Mouse (Mus musculus) macrophage (primary cell): Measurements from ENCODE around the gene Pcx. TPM values are rescaled to one million over a fixed set of nuclear protein-coding genes. Genes with fewer than 3 reads are reported as not detected.

ENCODE experiments used
- H3K27ac ChIP-seq: fragments of 350-480 bp; formaldehyde crosslinking; 2 replicates; pipeline ENCODE4 v1.9.0; 2021
- H3K36me3 ChIP-seq: fragments of 350-480 bp; formaldehyde crosslinking; 2 replicates; pipeline ENCODE4 v1.9.0; 2021; ENCODE audit errors: inconsistent target
- H3K4me3 ChIP-seq: fragments of 350-480 bp; formaldehyde crosslinking; 2 replicates; pipeline ENCODE4 v1.9.0; 2021; ENCODE audit errors: inconsistent target
- H3K79me2 ChIP-seq: fragments of 350-480 bp; formaldehyde crosslinking; 2 replicates; pipeline ENCODE4 v1.9.0; 2021; ENCODE audit errors: inconsistent target
- WGBS: methylation state at CpG from one replicate; pipeline ENCODE4 v1.1.7; 2026; ENCODE audit warnings: inconsistent platforms; ENCODE audit not compliant: missing documents; 5-methylcytosine and 5-hydroxymethylcytosine counted together
- polyA plus RNA-seq: library from polyadenylated mRNA; stranded (reverse); fragments of 250-400 nt; gene quantifications from 3 replicates; pipeline ENCODE4 v1.2.4, GENCODE M21; 2018; ENCODE audit warnings: inconsistent platforms

Gene Pcx
- polyA plus RNA-seq, 1 experiment from 2014 or later = 0.49 TPM

GRCm38 (mm10) chr19:4623419-4623818 lies 113.1 kb downstream of the Pcx start:
- H3K79me2 ChIP-seq = peaks cover 10% of the 10 kb centered on the region; the same call in 1 of the 2 replicates
- WGBS = 97% methylated on average over 9 of the region's 9 CpGs
- H3K36me3 ChIP-seq = peaks cover 15% of the 10 kb centered on the region; the same call in 1 of the 2 replicates
- no peak overlapping the region for H3K27ac ChIP-seq
- H3K4me3 ChIP-seq = no peak overlapping the region

- Histone ChIP-seq H3K79me2 (peaks cover 10% of the 10 kb centered on the region; the same call in 1 of the 2 replicates), H3K27ac (no peak overlapping the region), H3K4me3 (no peak overlapping the region), H3K36me3 (peaks cover 15% of the 10 kb centered on the region; the same call in 1 of the 2 replicates)
- WGBS = 94% methylated on average over 11 of the region's 12 CpGs
These were observed 113.7 kb downstream of the Pcx start for GRCm38 (mm10) chr19:4624006-4624405.

GRCm38 (mm10) chr19:4624406-4625178 lies 114.3 kb downstream of the Pcx start:
- WGBS = 52% methylated on average over 4 of the region's 4 CpGs
- H3K27ac ChIP-seq = peak overlapping the region; percentile 22; the same call in 1 of the 2 replicates
- peaks cover 10% of the 10 kb centered on the region; the same call in 1 of the 2 replicates for H3K79me2 ChIP-seq
- H3K4me3 ChIP-seq = peak overlapping the region; percentile 69
- H3K36me3 ChIP-seq = peaks cover 15% of the 10 kb centered on the region; the same call in 1 of the 2 replicates

GRCm38 (mm10) chr19:4625179-4625828 lies 115.0 kb downstream of the Pcx start, which contains the start of gene Rce1:
TSS of gene Rce1 (minus strand) at chr19:4625641.
- WGBS = under 1% methylated on average over 64 of the region's 64 CpGs

GRCm38 (mm10) chr19:4625829-4626535 lies 115.7 kb downstream of the Pcx start:
- Histone ChIP-seq H3K4me3 (peak overlapping the region; percentile 69), H3K79me2 (peaks cover 10% of the 10 kb centered on the region; the same call in 1 of the 2 replicates), H3K36me3 (peaks cover 15% of the 10 kb centered on the region; the same call in 1 of the 2 replicates), H3K27ac (no peak overlapping the region)
- WGBS = 1% methylated on average over 35 of the region's 35 CpGs

More at GRCm38 (mm10) chr19:4625179-4625828, 115.0 kb downstream of the Pcx start, which contains the start of gene Rce1:
- Histone ChIP-seq H3K36me3 (peaks cover 15% of the 10 kb centered on the region; the same call in 1 of the 2 replicates), H3K27ac (peak within 1 kb of the TSS; percentile 22; the same call in 1 of the 2 replicates), H3K79me2 (peaks cover 10% of the 10 kb centered on the region; the same call in 1 of the 2 replicates), H3K4me3 (peak within 1 kb of the TSS; percentile 69)

GRCm38 (mm10) chr19:4628819-4629218 lies 118.5 kb downstream of the Pcx start:
- H3K79me2 ChIP-seq = peaks cover 10% of the 10 kb centered on the region; the same call in 1 of the 2 replicates
- H3K36me3 ChIP-seq = no peaks in the 10 kb centered on the region
- H3K4me3 ChIP-seq = no peak overlapping the region
- H3K27ac ChIP-seq = no peak overlapping the region
- 0% methylated on average over 1 of the region's 1 CpGs for WGBS

- Histone ChIP-seq H3K4me3 (no peak overlapping the region), H3K36me3 (no peaks in the 10 kb centered on the region), H3K27ac (no peak overlapping the region), H3K79me2 (no peaks in the 10 kb centered on the region)
- 70% methylated on average over 4 of the region's 4 CpGs for WGBS
These were observed 125.7 kb downstream of the Pcx start for GRCm38 (mm10) chr19:4635986-4636385.

- no peak overlapping the region for H3K27ac ChIP-seq
- no peaks in the 10 kb centered on the region for H3K79me2 ChIP-seq
- 45% methylated on average over 10 of the region's 10 CpGs for WGBS
- H3K36me3 ChIP-seq = no peaks in the 10 kb centered on the region
- H3K4me3 ChIP-seq = no peak overlapping the region
These were observed 134.0 kb downstream of the Pcx start for GRCm38 (mm10) chr19:4644271-4644670.

- Histone ChIP-seq H3K4me3 (no peak overlapping the region), H3K27ac (no peak overlapping the region), H3K79me2 (no peaks in the 10 kb centered on the region), H3K36me3 (no peaks in the 10 kb centered on the region)
- 90% methylated on average over 10 of the region's 11 CpGs for WGBS
These were observed 136.7 kb downstream of the Pcx start for GRCm38 (mm10) chr19:4646917-4647492.

- H3K4me3 ChIP-seq = no peak overlapping the region
- no peaks in the 10 kb centered on the region for H3K79me2 ChIP-seq
- 98% methylated on average over 5 of the region's 5 CpGs for WGBS
- no peaks in the 10 kb centered on the region for H3K36me3 ChIP-seq
- H3K27ac ChIP-seq = no peak overlapping the region
These were observed 147.9 kb downstream of the Pcx start for GRCm38 (mm10) chr19:4658156-4658555.

GRCm38 (mm10) chr19:4666815-4667214 lies 156.5 kb downstream of the Pcx start:
- Histone ChIP-seq H3K4me3 (no peak overlapping the region), H3K79me2 (no peaks in the 10 kb centered on the region), H3K27ac (no peak overlapping the region), H3K36me3 (no peaks in the 10 kb centered on the region)

- H3K79me2 ChIP-seq = no peaks in the 10 kb centered on the region
- H3K27ac ChIP-seq = no peak overlapping the region
- H3K36me3 ChIP-seq = no peaks in the 10 kb centered on the region
- 89% methylated on average over 4 of the region's 4 CpGs for WGBS
- H3K4me3 ChIP-seq = no peak overlapping the region
These were observed 160.5 kb downstream of the Pcx start for GRCm38 (mm10) chr19:4670776-4671175.
